Mouse (Mus musculus): ENCODE results near the gene Taar8b.

GRCm38 (mm10) chr10:24108236-24108635, 16.1 kb upstream of the Taar8b start:
- TF ChIP-seq POLR2A (IDR thresholded peaks at IDR 0.05; ENCODE audit: borderline replicate concordance, control insufficient read depth, low read depth, low read length) (no peak), CTCF (IDR thresholded peaks at IDR 0.05; ENCODE audit: control insufficient read depth, insufficient read depth, low read length) (no peak)
